Mouse (Mus musculus): ENCODE measurements around the gene Olfr186. TPM values are rescaled to one million over a fixed set of nuclear protein-coding genes. Genes with fewer than 3 reads are reported as not detected.

The Olfr186 gene
- total and polyA plus RNA-seq, 2 experiments, result not detected

GRCm38 (mm10) chr16:59048860-59049259, 18.8 kb upstream of the Olfr186 start:
- H3K36me3 ChIP-seq (ENCODE audit: control insufficient read depth, insufficient read depth, low read length), result no peaks in the 10 kb centered on the region
- WGBS, result 55% methylated on average over 1 of the region's 1 CpGs
- TF ChIP-seq CTCF (IDR thresholded peaks at IDR 0.05; ENCODE audit: low read depth, low read length) (no peak), POLR2A (IDR thresholded peaks at IDR 0.05; ENCODE audit: extremely low read depth, insufficient read depth, low read length) (no peak)
- H3K79me2 ChIP-seq (ENCODE audit: control insufficient read depth, insufficient read depth, low read length), result no peaks in the 10 kb centered on the region
- DNase-seq (ENCODE audit: extremely low read depth, low read depth, low spot score), result peak; percentile 14
- H3K27ac ChIP-seq (replicated peaks; ENCODE audit: insufficient read depth, low read depth, low read length), result no peak overlapping the region
- no peak overlapping the region for H3K4me3 ChIP-seq (ENCODE audit: insufficient read depth, low read depth, low read length)
- no peaks in the 10 kb centered on the region for H3K4me1 ChIP-seq (ENCODE audit: control insufficient read depth, insufficient read depth, low read length)
- H3K27me3 ChIP-seq (ENCODE audit: control insufficient read depth, insufficient read depth, low read length), result no peaks in the 10 kb centered on the region
- no peak overlapping the region for H3K9ac ChIP-seq (ENCODE audit: low read depth, low read length)

DNA sequence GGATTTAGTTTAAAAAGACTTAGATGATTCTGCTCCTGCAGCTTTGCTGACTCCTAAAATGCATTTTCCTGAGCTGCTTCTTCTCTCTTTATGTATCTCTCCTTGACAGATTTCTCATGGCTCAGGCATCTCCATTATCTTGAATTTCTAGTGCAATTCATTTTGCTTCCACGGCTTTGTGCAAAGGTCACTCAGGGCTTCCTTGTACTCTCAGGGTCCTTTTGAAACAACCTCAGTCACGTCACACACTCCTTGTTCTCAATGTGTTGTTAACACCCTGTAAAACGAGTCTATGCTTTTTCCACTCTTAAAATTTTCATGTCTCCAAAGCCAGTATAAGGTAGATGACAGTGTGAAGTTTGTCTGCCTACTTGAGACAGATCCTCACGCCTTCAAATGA, 17.5 kb upstream of the Olfr186 start:
- 57% methylated on average over 4 of the region's 4 CpGs for WGBS
- Histone ChIP-seq H3K27ac (replicated peaks; ENCODE audit: insufficient read depth, low read depth, low read length) (no peak overlapping the region), H3K27me3 (ENCODE audit: control insufficient read depth, insufficient read depth, low read length) (no peaks in the 10 kb centered on the region), H3K4me3 (ENCODE audit: insufficient read depth, low read depth, low read length) (no peak overlapping the region), H3K79me2 (ENCODE audit: control insufficient read depth, insufficient read depth, low read length) (no peaks in the 10 kb centered on the region), H3K4me1 (ENCODE audit: control insufficient read depth, insufficient read depth, low read length) (no peaks in the 10 kb centered on the region), H3K9ac (ENCODE audit: low read depth, low read length) (no peak overlapping the region), H3K36me3 (ENCODE audit: control insufficient read depth, insufficient read depth, low read length) (no peaks in the 10 kb centered on the region)
- no peak for TF ChIP-seq CTCF (IDR thresholded peaks at IDR 0.05; ENCODE audit: low read depth, low read length)
- TF ChIP-seq POLR2A (IDR thresholded peaks at IDR 0.05; ENCODE audit: extremely low read depth, insufficient read depth, low read length), result no peak
- DNase-seq (ENCODE audit: extremely low read depth, low read depth, low spot score), result no peak

DNA sequence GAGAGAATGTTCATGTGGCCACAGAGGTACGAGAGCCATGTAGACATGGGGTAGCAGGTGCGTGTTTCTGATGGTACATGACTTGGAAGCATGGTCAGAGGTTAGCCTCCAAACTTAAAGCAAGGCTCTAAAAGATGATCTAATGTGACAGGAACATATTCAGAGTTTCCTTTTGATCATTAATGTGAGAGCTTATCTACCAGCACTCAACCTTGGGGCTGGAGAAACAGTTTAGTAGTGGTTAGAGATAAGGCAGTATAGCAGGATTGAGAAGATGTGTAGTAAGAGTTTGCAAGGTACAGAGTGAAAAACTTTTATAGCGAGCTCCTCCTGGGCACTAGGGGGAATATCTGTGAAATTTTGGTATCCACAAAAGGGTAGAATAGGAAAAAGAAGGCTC, 15.7 kb upstream of the Olfr186 start:
- DNase-seq (ENCODE audit: extremely low read depth, low read depth, low spot score), result no peak
- TF ChIP-seq CTCF (IDR thresholded peaks at IDR 0.05; ENCODE audit: low read depth, low read length) (no peak), POLR2A (IDR thresholded peaks at IDR 0.05; ENCODE audit: extremely low read depth, insufficient read depth, low read length) (no peak)
- Histone ChIP-seq H3K36me3 (ENCODE audit: control insufficient read depth, insufficient read depth, low read length) (no peaks in the 10 kb centered on the region), H3K27me3 (ENCODE audit: control insufficient read depth, insufficient read depth, low read length) (no peaks in the 10 kb centered on the region), H3K27ac (replicated peaks; ENCODE audit: insufficient read depth, low read depth, low read length) (no peak overlapping the region), H3K9ac (ENCODE audit: low read depth, low read length) (no peak overlapping the region), H3K4me3 (ENCODE audit: insufficient read depth, low read depth, low read length) (no peak overlapping the region), H3K79me2 (ENCODE audit: control insufficient read depth, insufficient read depth, low read length) (no peaks in the 10 kb centered on the region), H3K4me1 (ENCODE audit: control insufficient read depth, insufficient read depth, low read length) (no peaks in the 10 kb centered on the region)
- WGBS, result 77% methylated on average over 3 of the region's 3 CpGs

- TF ChIP-seq CTCF (IDR thresholded peaks at IDR 0.05; ENCODE audit: low read depth, low read length), result no peak
- no peak for TF ChIP-seq POLR2A (IDR thresholded peaks at IDR 0.05; ENCODE audit: extremely low read depth, insufficient read depth, low read length)
Observed at GRCm38 (mm10) chr16:59039710-59040109, 9.6 kb upstream of the Olfr186 start, which contains the start of gene Olfr187. Olfr187 (minus strand) TSS chr16:59039767.

GRCm38 (mm10) chr16:59013357-59014018, 16.6 kb downstream of the Olfr186 start:
- 53% methylated on average over 2 of the region's 2 CpGs for WGBS

More at GRCm38 (mm10) chr16:59039710-59040109, 9.6 kb upstream of the Olfr186 start, which contains the start of gene Olfr187:
- no peaks in the 10 kb centered on the region for H3K4me1 ChIP-seq (ENCODE audit: control insufficient read depth, insufficient read depth, low read length)
- H3K27me3 ChIP-seq (ENCODE audit: control insufficient read depth, insufficient read depth, low read length), result no peaks in the 10 kb centered on the region
- H3K27ac ChIP-seq (replicated peaks; ENCODE audit: insufficient read depth, low read depth, low read length), result no peak within 1 kb of the TSS
- no peaks in the 10 kb centered on the region for H3K79me2 ChIP-seq (ENCODE audit: control insufficient read depth, insufficient read depth, low read length)
- 87% methylated on average over 7 of the region's 7 CpGs for WGBS
- no peaks in the 10 kb centered on the region for H3K36me3 ChIP-seq (ENCODE audit: control insufficient read depth, insufficient read depth, low read length)
- DNase-seq (ENCODE audit: extremely low read depth, low read depth, low spot score), result no peak
- no peak within 1 kb of the TSS for H3K9ac ChIP-seq (ENCODE audit: low read depth, low read length)
- H3K4me3 ChIP-seq (ENCODE audit: insufficient read depth, low read depth, low read length), result no peak within 1 kb of the TSS

GRCm38 (mm10) chr16:59007146-59007545, 22.9 kb downstream of the Olfr186 start:
- Histone ChIP-seq H3K4me3 (ENCODE audit: insufficient read depth, low read depth, low read length) (no peak overlapping the region), H3K27ac (replicated peaks; ENCODE audit: insufficient read depth, low read depth, low read length) (no peak overlapping the region), H3K79me2 (ENCODE audit: control insufficient read depth, insufficient read depth, low read length) (no peaks in the 10 kb centered on the region), H3K27me3 (ENCODE audit: control insufficient read depth, insufficient read depth, low read length) (no peaks in the 10 kb centered on the region), H3K9ac (ENCODE audit: low read depth, low read length) (no peak overlapping the region), H3K36me3 (ENCODE audit: control insufficient read depth, insufficient read depth, low read length) (no peaks in the 10 kb centered on the region), H3K4me1 (ENCODE audit: control insufficient read depth, insufficient read depth, low read length) (no peaks in the 10 kb centered on the region)
- TF ChIP-seq CTCF (IDR thresholded peaks at IDR 0.05; ENCODE audit: low read depth, low read length), result no peak
- no peak for DNase-seq (ENCODE audit: extremely low read depth, low read depth, low spot score)

More at GRCm38 (mm10) chr16:59013357-59014018, 16.6 kb downstream of the Olfr186 start:
- no peak overlapping the region for H3K27ac ChIP-seq (replicated peaks; ENCODE audit: insufficient read depth, low read depth, low read length)
- no peak overlapping the region for H3K9ac ChIP-seq (ENCODE audit: low read depth, low read length)
- H3K4me1 ChIP-seq (ENCODE audit: control insufficient read depth, insufficient read depth, low read length), result no peaks in the 10 kb centered on the region
- H3K4me3 ChIP-seq (ENCODE audit: insufficient read depth, low read depth, low read length), result no peak overlapping the region
- no peak for DNase-seq (ENCODE audit: extremely low read depth, low read depth, low spot score)
- no peaks in the 10 kb centered on the region for H3K36me3 ChIP-seq (ENCODE audit: control insufficient read depth, insufficient read depth, low read length)
- H3K27me3 ChIP-seq (ENCODE audit: control insufficient read depth, insufficient read depth, low read length), result no peaks in the 10 kb centered on the region
- H3K79me2 ChIP-seq (ENCODE audit: control insufficient read depth, insufficient read depth, low read length), result no peaks in the 10 kb centered on the region
- no peak for TF ChIP-seq CTCF (IDR thresholded peaks at IDR 0.05; ENCODE audit: low read depth, low read length)
- TF ChIP-seq POLR2A (IDR thresholded peaks at IDR 0.05; ENCODE audit: extremely low read depth, insufficient read depth, low read length), result no peak

Data from liver, adult 2 months (tissue).